Mouse (Mus musculus) C2C12 (cell line): Measurements from ENCODE around the gene Fam133b.

ENCODE experiments used
- CEBPB ChIP-seq: IDR thresholded peaks from one replicate; pipeline ENCODE4 v1.6.1; 2011; ENCODE audit warnings: low read depth, mild to moderate bottlenecking, control low read depth, moderate library complexity
- CTCF ChIP-seq: IDR thresholded peaks from one replicate; pipeline ENCODE4 v1.5.1; 2011; ENCODE audit not compliant: control insufficient read depth, insufficient read depth, insufficient read length
- MAX ChIP-seq: IDR thresholded peaks from one replicate; pipeline ENCODE4 v1.6.1; 2011; ENCODE audit warnings: mild to moderate bottlenecking, control low read depth
- USF1 ChIP-seq: IDR thresholded peaks from one replicate; pipeline ENCODE4 v1.6.1; 2011; ENCODE audit warnings: low read depth, mild to moderate bottlenecking, control low read depth, moderate library complexity

DNA sequence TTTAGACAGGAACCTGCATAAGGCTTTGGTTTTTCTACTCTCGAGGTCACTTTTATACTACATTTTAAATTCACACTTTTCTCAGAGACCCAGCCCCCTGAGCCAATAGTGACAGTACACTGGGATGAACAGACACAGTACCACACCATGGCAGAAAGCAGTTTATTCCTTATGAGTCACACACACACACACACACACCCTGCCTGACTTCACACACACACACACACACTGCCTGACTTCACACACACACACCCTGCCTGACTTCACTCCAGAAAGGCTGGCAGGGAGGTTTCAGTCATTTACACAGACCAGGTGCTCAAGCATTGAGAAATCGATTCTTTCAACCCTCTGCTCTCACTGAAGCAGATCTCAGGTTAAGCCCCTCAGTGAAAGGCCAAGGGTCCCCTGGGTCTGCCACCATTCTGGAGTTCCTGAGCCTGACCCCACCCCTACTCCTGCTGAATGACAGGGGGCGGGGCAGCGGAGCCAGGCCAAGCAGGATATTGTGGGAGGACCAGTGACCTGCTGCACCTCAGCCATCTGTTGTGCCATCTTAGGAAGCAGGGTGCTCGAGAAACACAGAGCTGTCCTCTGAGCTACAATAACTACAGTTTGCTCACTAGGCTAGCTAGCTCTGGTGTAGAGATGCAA, 16.5 kb upstream of the Fam133b start:
- no peak for TF ChIP-seq CTCF
- TF ChIP-seq CEBPB = no peak
- TF ChIP-seq USF1 = no peak
- TF ChIP-seq MAX = no peak
